Mouse (Mus musculus): ENCODE measurements around the gene Tnik. TPM values are rescaled to one million over a fixed set of nuclear protein-coding genes. Genes with fewer than 3 reads are reported as not detected.

Gene Tnik
- polyA plus RNA-seq, 1 experiment from 2014 or later = 10.3 TPM

Small RNA genes within 50 kb of the gene (microRNA-seq; reads per million reads assigned to microRNA genes)
- gene Mir466q = not detected
